Mouse (Mus musculus) cerebral cortex, adult 2 months (tissue): ENCODE results near the gene Ivl.

Source experiments
- WGBS: fragments of 180-500 bp; shearing (Covaris S2); methylation state at CpG from one replicate; pipeline ENCODE4 v1.1.7; 2018; 5-methylcytosine and 5-hydroxymethylcytosine counted together

Ivl gene

DNA sequence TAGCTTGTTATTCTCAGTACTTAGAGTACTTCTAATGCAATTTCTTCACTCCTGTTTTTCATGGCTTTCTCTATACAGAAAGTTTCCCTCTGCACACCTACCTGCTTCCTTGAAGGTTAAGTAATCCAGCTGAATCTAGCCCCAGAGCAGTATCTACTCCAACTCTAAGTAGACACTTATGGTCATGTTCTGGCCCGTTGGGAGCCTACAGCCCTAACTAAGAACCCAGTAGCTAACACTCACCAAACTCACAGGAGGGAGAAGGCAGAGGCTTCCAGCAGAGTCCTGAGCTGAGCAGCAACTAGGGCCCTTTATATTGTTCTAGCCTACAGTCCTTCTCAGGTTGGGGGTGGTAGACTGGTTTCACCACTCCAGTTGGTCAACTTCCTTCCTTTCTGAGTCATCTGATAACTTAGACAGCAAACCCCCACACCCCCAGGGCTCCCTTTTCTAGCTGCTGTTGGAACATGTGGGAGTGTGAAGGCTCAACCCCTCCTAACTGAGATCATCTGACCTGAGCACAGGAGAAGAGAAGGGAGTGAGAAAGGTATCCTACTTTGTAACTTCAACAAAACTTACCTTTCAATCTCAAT is at the start of gene Ivl:
Ivl (minus strand) TSS at position 287 of the 593 bp plus-strand sequence.
- WGBS: 72% methylated on average over 1 of the region's 1 CpGs

DNA sequence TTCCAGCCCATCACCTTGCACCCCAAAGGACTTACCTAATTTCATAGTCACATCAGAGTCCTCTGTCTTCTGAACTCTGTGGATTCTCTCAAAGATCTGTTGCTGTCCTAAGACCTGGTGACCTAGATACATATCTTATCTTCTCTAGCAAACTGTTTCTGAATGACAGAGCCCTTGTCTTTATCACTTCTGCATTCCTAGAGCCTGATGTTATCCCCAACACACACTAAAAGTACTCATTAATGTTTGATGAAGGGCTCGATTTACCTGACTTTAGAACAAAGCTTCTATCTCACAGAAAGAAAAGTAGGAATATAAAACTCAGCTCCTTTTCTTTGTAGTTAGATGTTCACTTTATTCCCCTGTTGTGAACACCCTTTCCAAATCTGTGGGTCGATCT is 48.0 kb upstream of the Ivl start, which contains the start of gene Lce6a:
Lce6a (minus strand) TSS at position 101 of the 400 bp plus-strand sequence.
- WGBS: 80% methylated on average over 2 of the region's 2 CpGs

DNA sequence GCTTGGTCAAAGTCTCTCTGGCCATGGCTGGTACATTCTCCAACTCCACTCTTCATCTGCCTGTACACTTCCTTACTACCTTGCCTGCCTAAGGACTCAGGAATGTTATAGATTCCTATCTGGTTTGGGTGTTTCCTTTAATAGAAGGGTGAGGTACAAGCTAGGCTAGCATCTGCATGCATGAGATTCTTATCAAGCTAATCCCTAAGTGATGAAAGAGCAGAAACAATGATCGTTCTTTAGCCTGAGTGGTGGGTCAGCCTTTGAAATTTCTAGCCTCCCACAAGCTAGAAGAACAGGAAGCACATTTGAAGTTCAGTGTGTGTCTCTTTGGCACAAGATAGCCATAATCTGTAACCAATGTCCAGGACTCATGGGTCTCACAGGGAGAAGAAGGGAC is 36.3 kb upstream of the Ivl start:
- 81% methylated on average over 1 of the region's 1 CpGs for WGBS

DNA sequence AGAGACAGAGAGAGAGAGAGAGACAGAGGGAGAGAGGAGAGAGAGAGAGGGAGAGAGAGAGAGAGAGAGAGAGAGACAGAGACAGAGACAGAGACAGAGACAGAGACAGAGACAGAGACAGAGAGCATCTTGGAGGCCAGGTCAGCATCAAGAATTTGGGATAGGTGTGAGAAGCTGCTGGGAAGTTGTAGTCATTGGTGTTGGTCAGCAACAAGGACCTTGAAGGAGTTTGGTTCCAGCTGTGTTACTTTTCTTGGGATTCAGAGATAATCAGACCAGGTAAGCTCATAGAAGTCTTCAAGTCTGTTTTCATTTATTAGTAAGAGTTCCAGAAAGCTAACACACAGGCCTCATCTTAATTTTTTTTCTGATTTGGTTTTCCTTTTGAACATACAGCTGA is 33.9 kb upstream of the Ivl start, which contains the start of gene 2210017I01Rik:
2210017I01Rik (minus strand) TSS at position 101 of the 400 bp plus-strand sequence.

DNA sequence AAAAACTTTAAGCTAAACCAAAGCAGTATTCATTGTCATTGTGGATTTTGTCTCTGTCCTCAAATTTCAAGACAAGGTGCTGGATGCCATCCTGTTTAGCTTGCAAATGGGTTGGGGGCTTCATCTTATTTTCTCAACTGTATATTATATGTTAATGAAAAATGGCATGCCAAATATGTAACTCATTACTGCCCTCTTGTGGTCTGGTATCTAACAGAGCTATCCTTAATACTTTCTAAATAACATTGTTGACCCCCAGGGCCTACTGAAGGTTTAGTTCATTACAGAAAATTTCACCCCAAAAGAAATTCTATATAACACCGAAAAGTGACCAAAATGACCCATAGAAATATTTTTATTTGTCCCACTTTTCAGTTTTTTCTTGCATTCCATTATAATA is 28.6 kb upstream of the Ivl start:
- WGBS: 68% methylated on average over 1 of the region's 1 CpGs

DNA sequence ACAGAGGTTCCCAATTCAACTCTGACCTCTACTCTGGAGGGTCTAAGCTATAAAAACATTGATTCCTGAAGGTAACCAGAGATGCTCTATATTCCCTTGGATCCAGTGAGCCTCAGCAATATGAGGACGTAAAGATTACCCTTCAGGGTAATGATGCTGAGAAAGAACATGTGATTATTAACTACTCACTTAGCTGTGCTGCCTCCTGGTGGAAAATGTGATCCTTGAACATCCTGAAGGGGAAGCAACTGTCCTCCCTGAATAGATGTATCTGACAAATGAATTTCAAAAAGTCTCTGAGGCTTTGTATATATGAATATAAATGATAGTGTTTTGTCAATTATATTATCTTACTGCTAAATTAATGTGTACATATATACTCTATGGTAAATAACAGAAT is 26.9 kb upstream of the Ivl start:
- 77% methylated on average over 1 of the region's 1 CpGs for WGBS

DNA sequence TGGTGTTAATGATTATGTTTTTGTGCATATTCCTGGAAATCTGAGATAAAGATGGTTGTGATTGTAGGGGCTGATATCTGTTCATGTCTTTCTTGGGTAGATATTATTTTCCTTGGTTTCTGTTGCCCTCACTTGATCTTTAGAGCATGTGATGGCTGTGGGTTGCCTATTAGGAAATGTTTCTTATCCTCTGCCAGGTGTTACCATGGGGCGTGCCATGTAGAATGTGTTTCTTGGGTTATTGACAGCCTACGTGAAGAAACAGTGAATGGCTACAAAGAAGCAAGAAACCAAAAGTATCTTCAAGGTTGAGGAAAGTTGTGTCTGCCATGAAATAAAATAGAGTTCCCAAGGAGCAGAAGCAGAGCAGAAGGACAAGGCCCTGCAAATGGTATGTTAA is 24.9 kb upstream of the Ivl start:
- 88% methylated on average over 2 of the region's 2 CpGs for WGBS

DNA sequence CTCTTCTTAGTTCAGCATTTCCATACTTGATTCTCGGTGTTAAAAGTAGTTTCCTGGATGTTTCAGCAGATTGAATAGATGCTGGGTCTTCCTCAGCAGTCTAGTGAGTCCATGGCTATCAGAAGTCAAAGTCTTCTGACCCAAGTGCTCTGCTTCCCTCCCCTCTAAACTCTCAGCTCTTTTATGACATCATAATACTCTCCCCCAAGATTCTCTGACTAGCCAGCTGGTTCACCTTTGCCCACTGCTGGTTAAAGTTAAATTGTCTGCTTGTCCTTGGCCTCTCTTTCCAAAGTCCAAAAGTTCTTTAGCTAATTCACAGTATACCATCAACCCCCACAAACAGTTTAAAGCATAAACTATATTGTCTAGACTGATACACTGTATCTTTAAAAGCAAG is 15.3 kb upstream of the Ivl start, which contains the start of gene Smcp:
Smcp (minus strand) TSS at position 140 of the 400 bp plus-strand sequence.
- WGBS: 63% methylated on average over 1 of the region's 1 CpGs

DNA sequence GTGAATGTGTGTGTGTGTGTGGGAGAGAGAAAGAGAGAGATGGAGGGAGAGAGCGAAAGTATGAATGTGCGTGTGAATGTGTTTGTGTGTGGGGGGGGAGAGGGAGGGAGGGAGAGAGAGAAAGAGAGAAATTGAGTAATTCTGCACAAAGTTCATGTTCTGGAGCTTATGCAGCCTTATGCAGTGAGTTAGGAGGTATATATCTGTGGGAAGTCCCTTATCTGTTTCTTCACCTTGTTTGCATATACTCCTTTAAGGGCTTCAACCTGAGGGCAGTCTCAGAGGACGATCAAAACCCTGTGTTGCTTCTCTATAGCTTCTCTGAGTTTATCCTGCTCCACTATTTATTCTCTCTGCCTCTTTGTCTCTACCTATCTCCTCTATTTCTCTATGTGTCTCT is 13.7 kb upstream of the Ivl start:
- WGBS: 87% methylated on average over 3 of the region's 3 CpGs

DNA sequence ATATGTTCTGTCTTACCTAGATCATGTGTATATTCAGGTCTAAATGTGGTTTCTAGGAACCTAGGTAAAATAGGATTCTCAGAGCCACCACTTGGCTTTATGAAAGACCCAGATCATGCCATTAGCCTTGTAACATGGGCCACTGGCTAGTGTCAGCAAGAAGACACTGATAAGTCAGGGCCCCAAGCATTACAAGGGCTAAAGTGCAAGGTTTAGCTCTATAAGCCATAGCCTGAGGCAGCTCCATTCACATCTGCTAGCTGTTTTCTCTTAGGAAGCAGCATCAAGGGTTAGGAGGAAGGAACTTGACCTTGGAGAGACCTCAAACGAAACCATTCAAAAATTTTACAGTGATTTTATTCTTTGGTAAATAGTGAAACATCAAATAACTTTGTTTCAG is 11.5 kb upstream of the Ivl start:
- 68% methylated on average over 1 of the region's 1 CpGs for WGBS

DNA sequence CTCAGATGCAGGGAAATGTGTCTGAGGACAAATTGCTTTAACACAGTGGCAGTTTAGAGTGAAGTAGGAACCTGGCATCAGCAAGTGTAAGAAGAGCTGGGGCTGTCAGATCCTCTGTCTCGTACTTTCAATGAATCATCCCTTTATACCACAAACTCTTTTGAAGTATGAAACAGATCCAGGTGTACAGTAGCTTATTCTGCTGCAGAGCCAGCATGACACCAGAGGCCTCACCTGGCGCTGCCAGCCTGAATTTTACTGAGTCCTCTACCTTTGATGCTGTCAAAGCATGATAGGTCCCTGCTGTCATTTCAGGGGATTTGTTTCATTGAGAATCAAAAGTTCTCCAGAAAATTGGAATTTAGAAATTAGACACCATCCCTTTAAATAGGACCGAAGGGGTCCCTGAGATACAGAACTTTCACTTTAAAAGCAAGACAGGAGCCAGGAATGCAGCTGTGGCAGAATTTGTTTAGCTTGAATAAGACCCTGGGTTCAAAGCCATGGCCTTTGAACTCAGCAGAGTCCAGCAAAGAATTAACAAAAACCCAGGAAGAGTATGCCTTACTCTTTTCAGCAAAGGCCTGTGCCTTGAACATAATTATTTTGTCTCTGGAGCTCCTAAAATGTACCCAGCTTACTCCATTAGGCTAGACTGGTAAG is 9.8 kb upstream of the Ivl start:
- 78% methylated on average over 3 of the region's 3 CpGs for WGBS

DNA sequence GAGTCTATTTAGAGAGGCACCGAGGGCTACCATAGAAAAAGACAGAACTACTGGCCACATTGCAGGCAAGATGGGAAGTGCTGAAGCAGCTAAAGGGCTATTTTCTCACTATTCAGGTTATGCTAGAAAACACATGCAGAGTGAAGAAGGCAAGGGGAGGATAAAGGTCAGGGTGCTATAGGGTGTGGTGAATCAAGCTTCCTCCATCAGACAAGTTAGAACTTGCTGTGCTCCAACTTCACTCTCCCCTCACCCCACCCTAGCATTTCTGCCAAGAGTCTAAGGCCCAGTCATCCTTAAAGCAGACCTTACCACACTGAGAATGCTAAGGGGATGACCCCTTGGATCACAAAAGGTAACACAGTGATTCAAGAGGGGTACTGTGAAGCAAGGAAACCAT is 6.0 kb upstream of the Ivl start:
- 91% methylated on average over 1 of the region's 1 CpGs for WGBS

DNA sequence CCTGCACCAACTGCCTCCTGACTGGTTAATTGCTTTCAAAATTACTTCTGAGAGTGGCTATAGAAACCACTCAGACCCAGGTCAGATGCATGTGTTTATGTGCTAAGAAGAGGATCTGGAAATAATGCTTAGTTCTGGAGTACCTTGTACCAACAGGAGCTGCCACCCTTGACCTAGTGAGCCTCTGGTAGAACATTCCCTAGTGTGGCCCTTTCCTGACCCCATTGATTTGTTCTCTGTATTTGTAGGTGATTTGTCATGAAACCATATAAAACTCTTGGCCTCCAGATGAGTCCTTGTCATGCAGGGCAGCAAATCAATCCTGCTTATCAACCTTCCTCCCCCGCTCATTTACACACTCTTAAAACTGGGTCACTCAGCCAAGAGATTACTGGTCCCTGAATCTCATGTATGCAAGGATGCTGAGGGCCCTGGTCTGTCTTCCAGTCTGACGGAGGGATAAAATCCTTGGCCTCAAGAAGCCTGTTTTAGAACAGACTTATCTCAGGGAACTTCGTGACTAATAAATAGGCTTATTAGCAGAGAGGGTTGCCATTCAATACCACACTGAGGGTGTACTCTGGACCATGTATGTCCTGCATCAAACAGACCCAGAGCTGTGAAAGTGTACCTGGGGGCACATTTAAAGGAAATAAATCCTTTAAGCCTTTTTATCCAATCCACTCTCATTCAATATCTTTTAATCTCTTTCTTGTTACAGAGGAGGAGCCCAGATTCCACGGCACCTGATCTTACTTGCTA is 5.3 kb upstream of the Ivl start:
- 83% methylated on average over 4 of the region's 4 CpGs for WGBS

DNA sequence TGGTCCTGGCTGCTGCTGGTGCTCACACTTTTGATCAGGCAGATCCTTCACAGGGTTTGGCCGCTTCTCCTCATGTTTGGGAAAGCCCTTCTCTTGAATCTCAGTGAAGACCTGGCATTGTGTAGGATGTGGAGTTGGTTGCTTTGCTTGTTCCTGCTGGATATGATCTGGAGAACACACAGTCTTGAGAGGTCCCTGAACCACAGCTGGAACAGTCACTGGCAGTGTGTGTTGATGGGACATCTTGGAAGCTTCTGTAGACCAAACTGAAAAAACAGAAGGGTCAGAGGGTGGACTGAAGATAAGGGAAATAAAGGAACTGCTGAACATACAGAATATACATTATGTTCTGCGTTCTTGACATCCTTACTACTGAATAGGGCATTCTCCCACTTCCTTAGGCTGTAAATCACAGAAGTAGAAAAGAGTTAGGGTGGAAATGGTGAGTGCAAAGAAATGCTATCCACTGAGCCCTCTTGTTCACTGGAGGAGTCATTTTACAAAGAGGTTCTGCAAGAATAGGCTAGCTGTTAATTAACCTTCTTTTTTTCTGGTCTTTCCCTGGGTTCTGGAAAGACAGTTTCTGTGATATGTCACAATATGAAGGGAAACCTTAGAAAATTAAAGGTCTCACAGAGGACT is 900 bp downstream of the Ivl start:
- WGBS: 58% methylated on average over 2 of the region's 2 CpGs

DNA sequence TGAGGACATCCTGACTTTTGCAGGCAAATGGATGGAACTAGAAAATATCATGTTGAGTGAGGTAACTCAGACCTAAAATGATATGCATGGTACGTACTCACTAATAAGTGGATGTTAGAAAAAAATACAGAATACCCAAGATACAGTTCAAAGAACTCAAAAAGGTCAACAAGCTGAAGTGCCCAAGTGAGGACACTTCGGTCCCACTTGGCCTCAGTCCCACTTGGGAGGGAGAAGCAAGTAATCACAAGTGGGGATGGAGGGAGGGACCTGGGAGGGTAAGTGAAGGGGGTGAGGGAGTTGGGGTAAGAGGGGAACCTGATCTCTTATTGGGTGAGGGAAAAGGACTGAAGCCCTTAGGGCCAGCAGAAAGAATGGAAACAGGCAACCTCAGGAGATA is 4.8 kb downstream of the Ivl start:
- WGBS: 85% methylated on average over 2 of the region's 2 CpGs

DNA sequence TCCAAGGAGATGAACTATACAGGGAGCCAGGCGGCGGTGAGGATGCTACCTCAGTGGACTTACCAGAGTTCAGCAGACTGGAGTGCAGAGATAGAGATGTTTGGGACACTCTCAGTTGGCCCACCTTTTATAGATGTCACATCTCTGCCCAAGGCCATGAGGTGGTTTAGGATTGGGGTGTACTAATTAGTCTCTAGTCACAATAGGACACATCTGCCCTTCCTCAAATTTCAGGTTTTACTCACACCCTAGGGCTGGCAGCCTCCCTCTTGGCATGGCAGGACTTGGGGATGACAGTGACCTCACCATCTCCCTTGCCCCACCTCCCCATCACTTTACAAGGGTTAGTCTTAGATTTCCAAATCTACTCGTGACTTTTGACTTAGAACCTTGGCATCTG is 39.1 kb downstream of the Ivl start, which contains the start of gene 2310046K23Rik:
2310046K23Rik (minus strand) TSS at position 101 of the 400 bp plus-strand sequence.
- WGBS: 85% methylated on average over 3 of the region's 3 CpGs
